Mouse (Mus musculus) kidney, postnatal 0 days (tissue): Measurements from ENCODE around the gene Pcgf6. TPM values are rescaled to one million over a fixed set of nuclear protein-coding genes. Genes with fewer than 3 reads are reported as not detected.
A peak's percentile ranks its signal among the peaks of the same experiment; 100 is the strongest.

Source experiments
- ATAC-seq: fragments of 200-750 bp; cut with Nextera tagmentation; replicated peaks from 2 replicates; pipeline ENCODE4 v1.8.0; 2017; ENCODE audit warnings: low read depth, moderate number of reproducible peaks, moderate TSS enrichment, moderate library complexity; ENCODE audit not compliant: low FRiP score
- DNase-seq: peaks from one replicate; pipeline ENCODE4 v3.0.0-alpha.2; 2016; ENCODE audit warnings: low spot score
- H3K27ac ChIP-seq: fragments of 300-500 bp; sonication (generic); 2 replicates; pipeline ENCODE4 v1.5.1; 2014; ENCODE audit warnings: mild to moderate bottlenecking
- H3K27me3 ChIP-seq: fragments of 300-500 bp; sonication (generic); 2 replicates; pipeline ENCODE4 v1.6.1; 2014; ENCODE audit warnings: low read length, mixed read lengths; ENCODE audit not compliant: insufficient read depth
- H3K36me3 ChIP-seq: fragments of 300-500 bp; sonication (generic); 2 replicates; pipeline ENCODE4 v1.6.1; 2014; ENCODE audit warnings: low read length, mixed read lengths; ENCODE audit not compliant: insufficient read depth
- H3K4me1 ChIP-seq: fragments of 300-500 bp; sonication (generic); replicated peaks from 2 replicates; pipeline ENCODE4 v1.6.1; 2014; ENCODE audit warnings: antibody characterized with exemption, low read length, mixed read lengths; ENCODE audit not compliant: insufficient read depth
- H3K4me2 ChIP-seq: fragments of 300-500 bp; sonication (generic); 2 replicates; pipeline ENCODE4 v1.6.1; 2014; ENCODE audit warnings: mild to moderate bottlenecking, low read length, moderate library complexity, mixed read lengths
- H3K4me3 ChIP-seq: fragments of 300-500 bp; sonication (generic); replicated peaks from 2 replicates; pipeline ENCODE4 v1.5.1; 2014; ENCODE audit warnings: low read depth, low read length
- H3K9ac ChIP-seq: fragments of 300-500 bp; sonication (generic); 2 replicates; pipeline ENCODE4 v1.6.1; 2014; ENCODE audit warnings: low read depth, low read length
- H3K9me3 ChIP-seq: fragments of 300-500 bp; sonication (generic); replicated peaks from 2 replicates; pipeline ENCODE4 v1.6.1; 2016; ENCODE audit warnings: low read length, inconsistent platforms, mixed read lengths
- CTCF ChIP-seq: IDR thresholded peaks from 2 replicates; pipeline ENCODE4 v1.5.1; 2016; ENCODE audit warnings: antibody characterized with exemption, low read depth, mild to moderate bottlenecking, moderate library complexity
- WGBS: fragments of 180-500 bp; shearing (Covaris S2); extraction: QIAGEN DNeasy Blood & Tissue Kit; methylation state at CpG from one replicate; pipeline ENCODE4 v1.1.7; 2014; 5-methylcytosine and 5-hydroxymethylcytosine counted together
- polyA plus RNA-seq: library from polyadenylated mRNA; unstranded; fragments of >200 nt; fragmentation: Nextera tagmentation; extraction: Ambion mirVana; gene quantifications from 2 replicates; pipeline ENCODE4 v1.2.1, GENCODE M21; 2015

The Pcgf6 gene
- polyA plus RNA-seq, 1 experiment from 2014 or later = 19.2 TPM

DNA sequence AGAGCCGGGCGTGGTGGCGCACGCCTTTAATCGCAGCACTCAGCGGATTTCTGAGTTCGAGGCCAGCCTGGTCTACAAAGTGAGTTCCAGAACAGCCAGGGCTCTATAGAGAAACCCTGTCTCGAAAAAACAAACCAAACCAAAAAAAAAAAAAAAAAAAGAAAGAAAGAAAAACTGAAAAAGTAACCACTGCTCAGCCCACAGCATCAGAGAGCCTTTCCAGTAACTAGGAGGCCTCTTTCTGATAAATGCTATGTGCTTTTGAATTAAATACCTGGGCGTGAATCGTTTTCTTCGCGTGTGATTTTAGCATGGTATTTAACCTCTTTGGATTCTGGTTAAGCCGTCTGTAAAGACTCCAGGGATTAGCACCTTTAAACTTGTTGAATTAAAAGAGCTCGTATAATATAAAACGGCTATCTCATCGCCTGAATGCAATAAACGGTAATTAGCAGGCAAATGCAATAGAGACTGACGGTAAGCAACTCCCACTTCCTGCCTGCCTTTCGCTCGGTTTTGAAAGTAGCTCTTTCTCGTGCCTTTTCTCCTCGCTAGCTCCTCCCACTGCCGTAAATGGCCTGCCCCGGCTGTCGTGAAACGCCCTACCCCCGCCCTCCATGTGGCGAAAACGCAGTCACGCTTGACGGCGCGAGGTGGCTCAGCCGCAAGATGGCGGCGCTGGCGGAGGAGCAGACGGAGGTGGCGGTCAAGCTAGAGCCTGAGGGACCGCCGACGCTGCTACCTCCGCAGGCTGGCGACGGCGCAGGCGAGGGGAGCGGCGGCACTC, 16.6 kb upstream of the Pcgf6 start, which contains the start of gene Taf5:
Gene Taf5 (plus strand): TSS at position 651 of the 787 bp plus-strand sequence.
- peak; percentile 33; the same call in 1 of the 2 replicates for TF ChIP-seq CTCF
- Histone ChIP-seq H3K4me1 (no peaks in the 10 kb centered on the region; the same call in 1 of the 2 replicates), H3K4me2 (peak within 1 kb of the TSS; percentile 60), H3K9ac (peak within 1 kb of the TSS; percentile 96), H3K27me3 (no peaks in the 10 kb centered on the region), H3K36me3 (no peaks in the 10 kb centered on the region), H3K4me3 (peak within 1 kb of the TSS; percentile 100), H3K27ac (peak within 1 kb of the TSS; percentile 92), H3K9me3 (no peaks in the 10 kb centered on the region)
- WGBS = 10% methylated on average over 49 of the region's 49 CpGs
- peak; percentile 81 for ATAC-seq
- DNase-seq = peak; percentile 99

DNA sequence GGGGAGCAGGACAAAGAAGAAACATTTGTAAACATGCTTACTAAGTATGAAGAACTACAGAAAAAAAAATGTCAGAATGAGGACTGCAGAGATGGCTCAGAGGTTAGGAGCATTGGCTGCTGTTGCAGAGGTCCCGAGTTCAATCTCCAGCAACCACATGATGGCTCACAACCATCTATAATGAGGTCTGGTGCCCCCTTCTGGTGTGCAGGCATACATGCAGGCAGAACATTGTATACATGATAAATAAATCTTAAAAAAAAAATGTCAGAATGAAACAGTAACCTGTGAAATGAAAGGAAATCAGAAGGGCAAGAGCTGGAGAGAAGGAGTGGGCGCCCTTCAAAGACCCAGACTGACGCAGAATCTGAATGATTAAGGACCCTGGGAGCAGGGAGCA, 15.2 kb upstream of the Pcgf6 start:
- no peaks in the 10 kb centered on the region for H3K9me3 ChIP-seq
- H3K9ac ChIP-seq = no peak overlapping the region
- no peak for DNase-seq
- TF ChIP-seq CTCF = peak; percentile 46
- no peak overlapping the region for H3K27ac ChIP-seq
- no peaks in the 10 kb centered on the region for H3K27me3 ChIP-seq
- H3K4me1 ChIP-seq = no peaks in the 10 kb centered on the region; the same call in 1 of the 2 replicates
- no peak overlapping the region for H3K4me3 ChIP-seq
- no peak overlapping the region for H3K4me2 ChIP-seq
- 88% methylated on average over 3 of the region's 3 CpGs for WGBS
- no peaks in the 10 kb centered on the region for H3K36me3 ChIP-seq
- no peak for ATAC-seq

DNA sequence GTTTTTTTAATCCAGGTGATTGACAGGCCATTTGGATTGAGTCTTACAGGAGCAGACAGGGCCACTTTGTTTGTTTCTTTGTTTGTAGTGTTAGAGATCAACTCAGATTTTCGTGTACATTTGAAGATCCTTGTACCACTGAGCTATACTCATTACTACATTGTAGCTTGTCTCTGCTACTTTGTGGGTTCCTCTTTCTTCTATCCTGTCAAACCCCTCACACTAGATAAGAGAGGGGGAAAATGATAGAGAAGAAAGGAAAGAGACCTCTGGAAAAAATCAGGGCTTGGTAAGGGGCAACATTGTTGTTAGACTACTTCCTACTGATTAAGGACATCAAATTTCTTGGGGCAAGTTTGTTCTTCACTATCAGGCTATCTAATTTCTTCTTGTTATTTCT, 7.0 kb upstream of the Pcgf6 start:
- no peak overlapping the region for H3K4me3 ChIP-seq
- H3K9me3 ChIP-seq = no peaks in the 10 kb centered on the region
- no peak overlapping the region for H3K27ac ChIP-seq
- 91% methylated on average over 1 of the region's 1 CpGs for WGBS
- no peak overlapping the region for H3K9ac ChIP-seq
- TF ChIP-seq CTCF = no peak
- no peaks in the 10 kb centered on the region for H3K36me3 ChIP-seq
- no peak for DNase-seq
- no peak overlapping the region for H3K4me2 ChIP-seq
- no peaks in the 10 kb centered on the region for H3K4me1 ChIP-seq
- ATAC-seq = no peak
- H3K27me3 ChIP-seq = no peaks in the 10 kb centered on the region

DNA sequence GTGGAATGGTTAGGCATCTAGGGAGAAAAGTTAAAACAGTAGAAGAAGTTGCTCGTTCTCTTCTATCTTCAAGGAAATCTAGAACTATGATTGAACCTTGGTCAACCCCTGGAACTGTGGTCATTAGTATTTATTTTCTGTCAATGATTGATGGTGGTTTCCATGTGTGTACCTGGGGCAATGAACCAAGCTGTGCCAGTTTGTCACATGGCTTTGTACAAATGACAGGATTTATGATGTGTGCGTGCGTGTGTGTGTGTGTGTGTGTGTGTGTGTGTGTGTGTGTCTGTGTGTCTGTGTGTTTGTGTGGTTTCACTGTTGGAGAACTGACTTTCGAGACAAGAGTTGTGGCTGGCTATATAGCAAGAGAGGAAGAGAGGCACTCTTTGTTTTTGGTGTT, 2.8 kb upstream of the Pcgf6 start:
- 62% methylated on average over 4 of the region's 4 CpGs for WGBS
- no peak overlapping the region for H3K9ac ChIP-seq
- H3K9me3 ChIP-seq = no peaks in the 10 kb centered on the region
- H3K4me3 ChIP-seq = no peak overlapping the region
- no peak for TF ChIP-seq CTCF
- H3K36me3 ChIP-seq = no peaks in the 10 kb centered on the region
- DNase-seq = peak; percentile 64
- H3K27ac ChIP-seq = peak overlapping the region; percentile 65
- ATAC-seq = peak; percentile 77; the same call in 1 of the 2 replicates
- H3K4me1 ChIP-seq = peaks cover 8% of the 10 kb centered on the region; the same call in 1 of the 2 replicates
- no peak overlapping the region for H3K4me2 ChIP-seq
- H3K27me3 ChIP-seq = no peaks in the 10 kb centered on the region

DNA sequence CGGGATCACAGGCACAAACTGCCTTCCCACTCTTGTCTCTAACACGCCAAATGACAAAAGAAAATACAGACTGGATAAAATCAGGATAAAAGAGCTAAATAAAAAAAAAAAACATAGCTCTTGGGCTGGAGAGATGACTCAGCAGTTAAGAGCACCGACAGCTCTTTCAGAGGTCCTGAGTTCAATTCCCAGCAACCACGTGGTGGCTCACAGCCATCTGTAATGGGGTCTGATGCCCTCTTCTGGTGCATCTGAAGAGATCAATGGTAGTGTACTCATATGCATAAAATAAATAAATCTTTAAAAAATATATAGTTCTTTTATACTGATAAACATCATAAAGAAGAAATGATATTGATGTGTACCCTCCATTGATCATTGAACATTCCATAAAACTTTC, 2.2 kb upstream of the Pcgf6 start:
- H3K4me1 ChIP-seq = peaks cover 8% of the 10 kb centered on the region; the same call in 1 of the 2 replicates
- 0 out of 2 replicates have a peak overlapping the region, but pooled peaks have one; percentile 62 for H3K27ac ChIP-seq
- no peaks in the 10 kb centered on the region for H3K9me3 ChIP-seq
- WGBS = 71% methylated on average over 4 of the region's 4 CpGs
- no peaks in the 10 kb centered on the region; the same call in 1 of the 2 replicates for H3K36me3 ChIP-seq
- no peak overlapping the region for H3K4me3 ChIP-seq
- ATAC-seq (no peak), DNase-seq (no peak)
- no peak overlapping the region for H3K9ac ChIP-seq
- peak; percentile 8; the same call in 1 of the 2 replicates for TF ChIP-seq CTCF
- no peak overlapping the region for H3K4me2 ChIP-seq
- no peaks in the 10 kb centered on the region for H3K27me3 ChIP-seq

DNA sequence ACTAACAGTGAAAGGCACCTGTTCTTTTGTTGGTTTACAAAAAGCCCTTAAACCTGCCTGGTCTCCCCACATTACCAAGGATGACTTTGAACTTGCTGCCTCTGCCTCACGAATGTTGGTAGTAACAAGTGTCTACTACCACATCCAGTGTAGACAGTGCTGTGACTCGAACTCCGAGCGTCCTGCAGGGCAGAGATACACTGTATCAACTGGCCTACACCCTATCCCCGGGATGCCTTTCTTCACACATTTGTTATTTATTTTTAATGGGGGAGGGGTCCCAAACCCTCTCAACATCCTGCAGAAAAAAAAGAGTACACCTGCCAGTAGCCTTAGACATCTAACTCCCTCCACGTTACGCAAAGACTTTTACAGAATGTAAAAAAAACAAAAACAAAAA, 866 bp downstream of the Pcgf6 start:
- peak overlapping the region; percentile 79 for H3K9ac ChIP-seq
- H3K4me2 ChIP-seq = peak overlapping the region; percentile 93
- DNase-seq = no peak
- no peak for TF ChIP-seq CTCF
- peak overlapping the region; percentile 90 for H3K4me3 ChIP-seq
- no peak for ATAC-seq
- 4% methylated on average over 7 of the region's 7 CpGs for WGBS
- peaks cover 10% of the 10 kb centered on the region; the same call in 1 of the 2 replicates for H3K36me3 ChIP-seq
- no peaks in the 10 kb centered on the region for H3K27me3 ChIP-seq
- no peak overlapping the region for H3K27ac ChIP-seq
- peaks cover 8% of the 10 kb centered on the region; the same call in 1 of the 2 replicates for H3K4me1 ChIP-seq
- no peaks in the 10 kb centered on the region for H3K9me3 ChIP-seq
